In genomic region chr10:80055364-80055763, GRCm38 (mm10) we compare ENCODE assay signal across 8 mouse cellular contexts. TPM values are rescaled to one million over a fixed set of nuclear protein-coding genes. Genes with fewer than 3 reads are reported as not detected.
DNase-seq lines count a peak whose midpoint lies in the region; ATAC-seq and TF ChIP-seq lines count a peak whose summit lies in the region.

No protein-coding gene starts in this region.

- TF ChIP-seq CTCF in left cerebral cortex, adult 2 months (IDR thresholded peaks at IDR 0.05): no peak
- TF ChIP-seq CTCF in intestine, postnatal 0 days (IDR thresholded peaks at IDR 0.05; ENCODE audit: low read depth): no peak
- no peak for TF ChIP-seq CTCF in thymus, adult 2 months (IDR thresholded peaks at IDR 0.05; ENCODE audit: borderline replicate concordance, control insufficient read depth, extremely low read depth, insufficient read depth, low read length, poor library complexity)

- H3K4me1 ChIP-seq in embryonic facial prominence, embryonic 15.5 days: peaks cover 28% of the 10 kb centered on the region
- H3K4me1 ChIP-seq in intestine, postnatal 0 days (replicated peaks; ENCODE audit: control insufficient read depth, insufficient read depth, low read length): peaks cover 2% of the 10 kb centered on the region; the same call in 1 of the 2 replicates
- H3K4me1 ChIP-seq in neural tube, embryonic 12.5 days: peaks cover 22% of the 10 kb centered on the region
- H3K4me1 ChIP-seq in thymus, adult 2 months (replicated peaks; ENCODE audit: control insufficient read depth, insufficient read depth, low read length): peaks cover 35% of the 10 kb centered on the region

- H3K9ac ChIP-seq in embryonic facial prominence, embryonic 15.5 days: peak overlapping the region; percentile 18; the same call in 1 of the 2 replicates
- H3K9ac ChIP-seq in intestine, postnatal 0 days (ENCODE audit: low read depth, low read length): no peak overlapping the region
- H3K9ac ChIP-seq in neural tube, embryonic 12.5 days: peak overlapping the region; percentile 42; the same call in 1 of the 2 replicates

- H3K4me3 ChIP-seq in left cerebral cortex, adult 2 months: peak overlapping the region; percentile 90
- peak overlapping the region; percentile 70 for H3K4me3 ChIP-seq in embryonic facial prominence, embryonic 15.5 days (replicated peaks)
- 0 out of 2 replicates have a peak overlapping the region, but pooled peaks have one; percentile 71 for H3K4me3 ChIP-seq in intestine, postnatal 0 days (ENCODE audit: low read depth, low read length)
- H3K4me3 ChIP-seq in neural tube, embryonic 12.5 days: peak overlapping the region; percentile 8; the same call in 1 of the 2 replicates
- H3K4me3 ChIP-seq in thymus, adult 2 months (ENCODE audit: control insufficient read depth, insufficient read depth, low read length): no peak overlapping the region

- no peak for DNase-seq in left cerebral cortex, adult 2 months (ENCODE audit: extremely low spot score in 1 of 2, low spot score in 2 of 2)
- DNase-seq in left cerebral cortex, postnatal 10 days (ENCODE audit: extremely low spot score in 1 of 2, low spot score in 2 of 2): no peak
- DNase-seq in thymus, adult 2 months: no peak
- no peak for DNase-seq in left cerebral cortex, adult 9 months (ENCODE audit: low spot score in 2 of 2)
- no peak for DNase-seq in layer of hippocampus, adult 11-12 months (ENCODE audit: low spot score)

- no peak overlapping the region for H3K27ac ChIP-seq in left cerebral cortex, adult 2 months
- peak overlapping the region; percentile 34; the same call in 1 of the 2 replicates for H3K27ac ChIP-seq in embryonic facial prominence, embryonic 15.5 days (replicated peaks)
- H3K27ac ChIP-seq in intestine, postnatal 0 days (ENCODE audit: low read depth, low read length): peak overlapping the region; percentile 99; the same call in 1 of the 2 replicates
- H3K27ac ChIP-seq in neural tube, embryonic 12.5 days: no peak overlapping the region
- no peak overlapping the region for H3K27ac ChIP-seq in thymus, adult 2 months (ENCODE audit: control insufficient read depth, insufficient read depth, low read length)

- 69% methylated on average over 5 of the region's 5 CpGs for WGBS in embryonic facial prominence, embryonic 15.5 days
- WGBS in intestine, postnatal 0 days: 74% methylated on average over 5 of the region's 5 CpGs
- 87% methylated on average over 5 of the region's 5 CpGs for WGBS in neural tube, embryonic 12.5 days
- 89% methylated on average over 5 of the region's 5 CpGs for WGBS in thymus, adult 2 months

- H3K9me3 ChIP-seq in embryonic facial prominence, embryonic 15.5 days (replicated peaks): no peaks in the 10 kb centered on the region
- H3K9me3 ChIP-seq in intestine, postnatal 0 days (ENCODE audit: control insufficient read depth): no peaks in the 10 kb centered on the region
- H3K9me3 ChIP-seq in neural tube, embryonic 12.5 days: no peaks in the 10 kb centered on the region

- H3K27me3 ChIP-seq in embryonic facial prominence, embryonic 15.5 days: no peaks in the 10 kb centered on the region
- H3K27me3 ChIP-seq in intestine, postnatal 0 days (replicated peaks; ENCODE audit: control insufficient read depth, insufficient read depth, low read length): no peaks in the 10 kb centered on the region
- H3K27me3 ChIP-seq in neural tube, embryonic 12.5 days (replicated peaks): no peaks in the 10 kb centered on the region
- no peaks in the 10 kb centered on the region for H3K27me3 ChIP-seq in thymus, adult 2 months (ENCODE audit: control insufficient read depth, insufficient read depth, low read length)

- H3K36me3 ChIP-seq in embryonic facial prominence, embryonic 15.5 days: peaks cover 41% of the 10 kb centered on the region
- peaks cover 44% of the 10 kb centered on the region for H3K36me3 ChIP-seq in intestine, postnatal 0 days (ENCODE audit: control insufficient read depth, insufficient read depth)
- H3K36me3 ChIP-seq in neural tube, embryonic 12.5 days: peaks cover 38% of the 10 kb centered on the region
- H3K36me3 ChIP-seq in thymus, adult 2 months (ENCODE audit: control insufficient read depth, insufficient read depth, low read length): peaks cover 26% of the 10 kb centered on the region

- intact Hi-C loops in left cerebral cortex, adult 2 months (cut with DNase I): loop anchor here (2.0 kb wide), 1 partner anchor 59 kb away; the partner anchor contains the start of gene Stk11
- intact Hi-C loops in left cerebral cortex, postnatal 10 days (cut with DNase I): no loop called here

- H3K4me2 ChIP-seq in embryonic facial prominence, embryonic 15.5 days (replicated peaks): peak overlapping the region; percentile 72
- peak overlapping the region; percentile 80 for H3K4me2 ChIP-seq in intestine, postnatal 0 days (replicated peaks; ENCODE audit: low read depth)
- H3K4me2 ChIP-seq in neural tube, embryonic 12.5 days (replicated peaks): peak overlapping the region; percentile 72

- no peak for TF ChIP-seq POLR2A in thymus, adult 2 months (IDR thresholded peaks at IDR 0.05; ENCODE audit: control insufficient read depth, extremely low read depth, insufficient read depth, low read length, poor library complexity)

- no peak for ATAC-seq in embryonic facial prominence, embryonic 15.5 days (ENCODE audit: insufficient number of reproducible peaks, low FRiP score, low TSS enrichment, low read depth)
- ATAC-seq in intestine, postnatal 0 days: no peak
- no peak for ATAC-seq in neural tube, embryonic 12.5 days (ENCODE audit: low FRiP score, low read depth)

RNA-seq across cellular contexts. Expression of gene Gpx4, which starts 8.4 kb away (rescaled TPM):
- 100 to 1,000 TPM; 494 to 526 TPM for total RNA-seq in left cerebral cortex, adult 2 months (2021)
- total RNA-seq in left cerebral cortex, postnatal 10 days (2021): 100 to 1,000 TPM; 436 to 469 TPM
- polyA plus RNA-seq in embryonic facial prominence, embryonic 15.5 days (2015; fragmentation: Nextera tagmentation; extraction: Ambion mirVana): 503 and 528 TPM in 2 replicates
- 1,519 and 1,523 TPM in 2 replicates for polyA plus RNA-seq in intestine, postnatal 0 days (2015; fragmentation: Nextera tagmentation; extraction: Ambion mirVana)
- polyA plus RNA-seq in neural tube, embryonic 12.5 days (2016; fragmentation: Nextera tagmentation; extraction: Ambion mirVana): 499 and 515 TPM in 2 replicates
- 517 and 598 TPM in 2 replicates for polyA plus RNA-seq in thymus, adult 2 months (2012; rRNA removed)

RNA-seq across cellular contexts. Expression of gene Polr2e, which starts 15.8 kb away (rescaled TPM):
- 10 to 100 TPM; 73.0 to 76.0 TPM for total RNA-seq in left cerebral cortex, adult 2 months (2021)
- 10 to 100 TPM; 64.1 to 66.0 TPM for total RNA-seq in left cerebral cortex, postnatal 10 days (2021)
- polyA plus RNA-seq in embryonic facial prominence, embryonic 15.5 days (2015; fragmentation: Nextera tagmentation; extraction: Ambion mirVana): 218 and 221 TPM in 2 replicates
- polyA plus RNA-seq in intestine, postnatal 0 days (2015; fragmentation: Nextera tagmentation; extraction: Ambion mirVana): 90.0 and 98.5 TPM in 2 replicates
- polyA plus RNA-seq in neural tube, embryonic 12.5 days (2016; fragmentation: Nextera tagmentation; extraction: Ambion mirVana): 160 and 166 TPM in 2 replicates
- polyA plus RNA-seq in thymus, adult 2 months (2012; rRNA removed): 211 and 226 TPM in 2 replicates

RNA-seq across cellular contexts. Expression of gene Arhgap45, which starts 38.9 kb away (rescaled TPM):
- 1 to 10 TPM; 3.5 TPM for total RNA-seq in left cerebral cortex, adult 2 months (2021)
- 1 to 10 TPM; 3.3 to 4.5 TPM for total RNA-seq in left cerebral cortex, postnatal 10 days (2021)
- 5.1 and 6.2 TPM in 2 replicates for polyA plus RNA-seq in embryonic facial prominence, embryonic 15.5 days (2015; fragmentation: Nextera tagmentation; extraction: Ambion mirVana)
- polyA plus RNA-seq in intestine, postnatal 0 days (2015; fragmentation: Nextera tagmentation; extraction: Ambion mirVana): 1.2 and 1.3 TPM in 2 replicates
- polyA plus RNA-seq in neural tube, embryonic 12.5 days (2016; fragmentation: Nextera tagmentation; extraction: Ambion mirVana): 4.3 and 4.7 TPM in 2 replicates
- polyA plus RNA-seq in thymus, adult 2 months (2012; rRNA removed): 1,362 and 1,504 TPM in 2 replicates

RNA-seq across cellular contexts. Expression of gene Sbno2, which starts 50.0 kb away (rescaled TPM):
- total RNA-seq in left cerebral cortex, adult 2 months (2021): 10 to 100 TPM; 21.4 to 22.1 TPM
- total RNA-seq in left cerebral cortex, postnatal 10 days (2021): 10 to 100 TPM; 20.4 to 21.2 TPM
- polyA plus RNA-seq in embryonic facial prominence, embryonic 15.5 days (2015; fragmentation: Nextera tagmentation; extraction: Ambion mirVana): 19.4 and 19.8 TPM in 2 replicates
- polyA plus RNA-seq in intestine, postnatal 0 days (2015; fragmentation: Nextera tagmentation; extraction: Ambion mirVana): 9.8 and 11.1 TPM in 2 replicates
- polyA plus RNA-seq in neural tube, embryonic 12.5 days (2016; fragmentation: Nextera tagmentation; extraction: Ambion mirVana): 15.1 and 15.4 TPM in 2 replicates
- 127 and 138 TPM in 2 replicates for polyA plus RNA-seq in thymus, adult 2 months (2012; rRNA removed)

RNA-seq across cellular contexts. Expression of gene Abca7, which starts 59.1 kb away (rescaled TPM):
- total RNA-seq in left cerebral cortex, adult 2 months (2021): 10 to 100 TPM; 13.5 to 13.8 TPM
- total RNA-seq in left cerebral cortex, postnatal 10 days (2021): 1 to 10 TPM; 8.5 to 9.8 TPM
- 3.7 and 4.0 TPM in 2 replicates for polyA plus RNA-seq in embryonic facial prominence, embryonic 15.5 days (2015; fragmentation: Nextera tagmentation; extraction: Ambion mirVana)
- polyA plus RNA-seq in intestine, postnatal 0 days (2015; fragmentation: Nextera tagmentation; extraction: Ambion mirVana): 2.2 and 2.5 TPM in 2 replicates
- 9.9 and 10.7 TPM in 2 replicates for polyA plus RNA-seq in neural tube, embryonic 12.5 days (2016; fragmentation: Nextera tagmentation; extraction: Ambion mirVana)
- polyA plus RNA-seq in thymus, adult 2 months (2012; rRNA removed): 79.5 and 83.5 TPM in 2 replicates

Comparison
In these comparisons a context has a peak if more than half of its experiments do, and no peak if none do; other contexts are left out.
1. H3K27ac ChIP-seq: peak in embryonic facial prominence, embryonic 15.5 days (single experiment) and intestine, postnatal 0 days (single experiment); none in left cerebral cortex, adult 2 months (single experiment), neural tube, embryonic 12.5 days (single experiment) and thymus, adult 2 months (single experiment).
2. RNA of gene Arhgap45, which starts 38.9 kb away (polyA plus RNA-seq): 1,362 to 1,504 TPM in thymus, adult 2 months; 5.1 to 6.2 TPM in embryonic facial prominence, embryonic 15.5 days, 4.3 to 4.7 TPM in neural tube, embryonic 12.5 days and 1.2 to 1.3 TPM in intestine, postnatal 0 days; every median in the first group is over 100 times any median in the second.
3. Peak in every context shown above with its lines, with median percentiles within 50 percentile points of each other: H3K4me2 ChIP-seq.